Mouse (Mus musculus) CH12.LX (cell line): ENCODE results near the gene Chrm3. TPM values are rescaled to one million over a fixed set of nuclear protein-coding genes. Genes with fewer than 3 reads are reported as not detected.

ENCODE experiments used
- DNase-seq: peaks from one replicate; pipeline ENCODE4 v3.0.0-alpha.2; 2013; ENCODE audit errors: extremely low read depth
- H3K27ac ChIP-seq: 2 replicates; pipeline ENCODE4 v1.5.1; 2012; ENCODE audit warnings: low read depth, mild to moderate bottlenecking, control low read depth, moderate library complexity; ENCODE audit not compliant: insufficient read depth
- H3K27me3 ChIP-seq: replicated peaks from 2 replicates; pipeline ENCODE3; 2012; ENCODE audit warnings: inconsistent platforms
- H3K36me3 ChIP-seq, 2 experiments: replicated peaks in 1 of 2; 2 replicates each; pipeline versions ENCODE3 to v1.6.1; 2012; ENCODE audit warnings: inconsistent platforms in 1 of 2, low read length in 1 of 2, mild to moderate bottlenecking in 1 of 2, mixed read lengths in 1 of 2, moderate library complexity in 1 of 2; ENCODE audit not compliant: control insufficient read depth in 1 of 2, insufficient read depth in 1 of 2
- H3K4me1 ChIP-seq, 2 experiments: 2 replicates each; pipeline ENCODE4 v1.6.1; 2012; ENCODE audit warnings: inconsistent platforms in 1 of 2, moderate library complexity in 1 of 2; ENCODE audit not compliant: insufficient read depth in 2 of 2, control insufficient read depth in 1 of 2
- H3K4me2 ChIP-seq: 2 replicates; pipeline ENCODE4 v1.6.1; 2012; ENCODE audit warnings: low read depth, mild to moderate bottlenecking, control low read depth; ENCODE audit not compliant: poor library complexity, insufficient read depth, severe bottlenecking
- H3K4me3 ChIP-seq, 3 experiments: fragments of 150-350 bp in 1 of 3; sonication (generic) in 1 of 3; replicated peaks in 1 of 3; 2 replicates each; pipeline versions ENCODE3 to v1.5.1; 2011 to 2012; ENCODE audit warnings: low read depth in 2 of 3, low read length in 2 of 3, mild to moderate bottlenecking in 2 of 3, moderate library complexity in 2 of 3, control low read depth in 1 of 3, improper control_type of control experiment in 1 of 3, inconsistent platforms in 1 of 3, mixed read lengths in 1 of 3; ENCODE audit not compliant: poor library complexity in 1 of 3
- H3K79me2 ChIP-seq: replicated peaks from 2 replicates; pipeline ENCODE4 v1.6.1; 2012; ENCODE audit warnings: mild to moderate bottlenecking, moderate library complexity; ENCODE audit not compliant: control insufficient read depth, poor library complexity, insufficient read depth, severe bottlenecking; ENCODE audit errors: extremely low read depth
- H3K9ac ChIP-seq: 2 replicates; pipeline ENCODE4 v1.6.1; 2012; ENCODE audit warnings: low read depth, mild to moderate bottlenecking, control low read depth, moderate library complexity; ENCODE audit not compliant: insufficient read depth
- H3K9me3 ChIP-seq: replicated peaks from 2 replicates; pipeline ENCODE3; 2012; ENCODE audit warnings: low read length, inconsistent platforms, mixed read lengths
- CHD1 ChIP-seq: IDR thresholded peaks from 2 replicates; pipeline ENCODE4 v1.6.1; 2012; ENCODE audit warnings: low read depth, low read length, improper control_type of control experiment, inconsistent platforms
- CTCF ChIP-seq, 2 experiments: IDR thresholded peaks in 1 of 2; conservative IDR thresholded peaks in 1 of 2; 2 replicates each; pipeline ENCODE4 v1.5.1; 2011 to 2012; ENCODE audit warnings: low read depth in 2 of 2, low read length in 2 of 2, improper control_type of control experiment in 1 of 2, inconsistent platforms in 1 of 2, mild to moderate bottlenecking in 1 of 2, moderate library complexity in 1 of 2
- E2F4 ChIP-seq: IDR thresholded peaks from 2 replicates; pipeline ENCODE4 v1.6.1; 2011; ENCODE audit warnings: low read depth, low read length, improper control_type of control experiment; ENCODE audit not compliant: insufficient replicate concordance
- ELF1 ChIP-seq: IDR thresholded peaks from 2 replicates; pipeline ENCODE4 v1.6.1; 2014; ENCODE audit warnings: low read depth, mild to moderate bottlenecking, inconsistent platforms, low read length, improper control_type of control experiment
- EP300 ChIP-seq: IDR thresholded peaks from 2 replicates; pipeline ENCODE4 v1.6.1; 2011; ENCODE audit warnings: low read length, improper control_type of control experiment
- IRF4 ChIP-seq: IDR thresholded peaks from 2 replicates; pipeline ENCODE4 v1.6.1; 2014; ENCODE audit warnings: low read depth, mild to moderate bottlenecking, inconsistent platforms, low read length, improper control_type of control experiment
- JUN ChIP-seq: IDR thresholded peaks from 2 replicates; pipeline ENCODE4 v1.6.1; 2011; ENCODE audit warnings: low read depth, mild to moderate bottlenecking, low read length, improper control_type of control experiment, moderate library complexity; ENCODE audit not compliant: insufficient read depth
- KAT2A ChIP-seq: IDR thresholded peaks from 2 replicates; pipeline ENCODE4 v1.6.1; 2012; ENCODE audit warnings: low read length, improper control_type of control experiment, inconsistent platforms; ENCODE audit not compliant: insufficient replicate concordance
- MAFK ChIP-seq: IDR thresholded peaks from 2 replicates; pipeline ENCODE4 v1.6.1; 2011; ENCODE audit warnings: low read length, improper control_type of control experiment; ENCODE audit not compliant: insufficient replicate concordance
- MXI1 ChIP-seq: IDR thresholded peaks from 2 replicates; pipeline ENCODE4 v1.6.1; 2011; ENCODE audit warnings: mild to moderate bottlenecking, low read depth, low read length, improper control_type of control experiment
- MYC ChIP-seq: IDR thresholded peaks from 2 replicates; pipeline ENCODE4 v1.6.1; 2011; ENCODE audit warnings: low read depth, mild to moderate bottlenecking, improper control_type of control experiment, low read length
- PAX5 ChIP-seq: IDR thresholded peaks from 2 replicates; pipeline ENCODE4 v1.6.1; 2012; ENCODE audit warnings: low read length, inconsistent platforms, mixed read lengths
- RAD21 ChIP-seq: IDR thresholded peaks from 2 replicates; pipeline ENCODE4 v1.6.1; 2011; ENCODE audit warnings: low read depth, mild to moderate bottlenecking, low read length, improper control_type of control experiment, moderate library complexity
- SMC3 ChIP-seq: IDR thresholded peaks from 2 replicates; pipeline ENCODE4 v1.6.1; 2011; ENCODE audit warnings: low read depth, low read length, improper control_type of control experiment
- TCF12 ChIP-seq: IDR thresholded peaks from 2 replicates; pipeline ENCODE4 v1.6.1; 2014; ENCODE audit warnings: low read depth, mild to moderate bottlenecking, inconsistent platforms, low read length, improper control_type of control experiment
- UBTF ChIP-seq: IDR thresholded peaks from 2 replicates; pipeline ENCODE4 v1.6.1; 2012; ENCODE audit warnings: low read depth, mild to moderate bottlenecking, inconsistent platforms, low read length, improper control_type of control experiment, moderate library complexity
- dilution Hi-C: fragments of 300-500 bp; cut with MboI; formaldehyde crosslinking; loops from 2 replicates; pipeline ENCODE4 v1.14.3; 2020; ENCODE audit warnings: low sequenced_read_pairs; ENCODE audit not compliant: extremely low pct_unique_long_range_greater_than_20kb, extremely low pct_ligation_motif_present
- in situ Hi-C: fragments of 300-500 bp; cut with MboI; formaldehyde crosslinking; loops from 3 replicates; pipeline ENCODE4 v1.14.3; 2019; ENCODE audit warnings: low sequenced_read_pairs, low pct_ligation_motif_present, low pct_unique_long_range_greater_than_20kb, mixed read lengths
- polyA plus RNA-seq: library from polyadenylated mRNA; unstranded; fragments of >175 nt; gene quantifications from 2 replicates; pipeline ENCODE4 v1.2.1, GENCODE M21; 2012; ENCODE audit warnings: low read depth; ENCODE audit not compliant: insufficient read length
- total RNA-seq, 2 experiments: library from RNA; depleted of rRNA; stranded (reverse); fragments of 300-350 nt in 1 of 2; fragments of >200 nt in 1 of 2; gene quantifications; 2 replicates each; pipeline ENCODE4 v1.2.3; 2012 to 2014

The Chrm3 gene
- total and polyA plus RNA-seq, 3 experiments, result not detected

GRCm38 (mm10) chr13:10263784-10264183, 96.9 kb downstream of the Chrm3 start:
- TF ChIP-seq RAD21, result no peak
- no peak for TF ChIP-seq UBTF
- TF ChIP-seq CTCF (conservative IDR thresholded peaks at IDR 0.05 in 1 of 2, IDR thresholded peaks at IDR 0.05 in 1 of 2; ENCODE audit: low read depth in 2 of 2, low read length in 2 of 2), result no peak
- TF ChIP-seq MAFK, result no peak
- no peak for TF ChIP-seq KAT2A
- no peak for TF ChIP-seq E2F4
- TF ChIP-seq MYC, result no peak
- no peak for TF ChIP-seq PAX5
- TF ChIP-seq SMC3, result no peak
- no peak for TF ChIP-seq MXI1
- no peak for TF ChIP-seq ELF1
- no peak for TF ChIP-seq IRF4
- TF ChIP-seq TCF12, result no peak
- TF ChIP-seq CHD1, result no peak
- no peak for TF ChIP-seq JUN
- TF ChIP-seq, all 38 proteins: peak for 0
- dilution Hi-C loops, result no loop called here
- in situ Hi-C loops, result no loop called here
- H3K4me3 ChIP-seq, result no peak overlapping the region
- H3K79me2 ChIP-seq, result no peaks in the 10 kb centered on the region
- H3K36me3 ChIP-seq, result no peaks in the 10 kb centered on the region
- DNase-seq, result no peak
- H3K4me2 ChIP-seq, result no peak overlapping the region; the same call in 1 of the 2 replicates
- H3K9me3 ChIP-seq, result no peaks in the 10 kb centered on the region
- no peaks in the 10 kb centered on the region for H3K27me3 ChIP-seq
- no peak overlapping the region for H3K27ac ChIP-seq
- H3K9ac ChIP-seq, result no peak overlapping the region
- no peaks in the 10 kb centered on the region for H3K4me1 ChIP-seq

- H3K4me1 ChIP-seq, result peaks cover 0 to 4% of the 10 kb centered on the region in 2 experiments; a peak in 1 of 4 replicates
- in situ Hi-C loops, result no loop called here
- no peak overlapping the region for H3K4me2 ChIP-seq
- dilution Hi-C loops, result no loop called here
- peak; percentile 46 for DNase-seq
- no peaks in the 10 kb centered on the region for H3K36me3 ChIP-seq
- no peaks in the 10 kb centered on the region for H3K27me3 ChIP-seq
- TF ChIP-seq UBTF (no peak), EP300 (0 out of 2 replicates have a peak, but pooled peaks have one; percentile 10), ELF1 (peak; percentile 60; the same call in 1 of the 2 replicates)
- no peak overlapping the region for H3K9ac ChIP-seq
- no peak overlapping the region for H3K27ac ChIP-seq
- no peaks in the 10 kb centered on the region for H3K79me2 ChIP-seq
- H3K4me3 ChIP-seq, result no peak overlapping the region
- H3K9me3 ChIP-seq, result no peaks in the 10 kb centered on the region
These were observed 107.6 kb downstream of the Chrm3 start for GRCm38 (mm10) chr13:10253049-10253448.
